Mouse (Mus musculus): ENCODE measurements at regions not wholly inside any gene's neighbourhood (a gene's known extent, or its start where the extent isn't known, plus 50 kb on each side); places are given as distances from the start of the nearest gene placed in this dataset.

GRCm38 (mm10) chr9:83308092-83308491 lies 132.8 kb downstream of the Lca5 start:
- H3K36me3 ChIP-seq (ENCODE audit: control insufficient read depth, insufficient read depth, low read length), result no peaks in the 10 kb centered on the region
- no peaks in the 10 kb centered on the region; the same call in 1 of the 2 replicates for H3K4me1 ChIP-seq (ENCODE audit: control insufficient read depth, insufficient read depth, low read depth, low read length)
- 89% methylated on average over 4 of the region's 4 CpGs for WGBS
- ATAC-seq, result no peak
- no peak overlapping the region for H3K4me3 ChIP-seq (ENCODE audit: low read length)
- H3K4me2 ChIP-seq (ENCODE audit: low read length), result no peak overlapping the region
- no peak overlapping the region for H3K27ac ChIP-seq (ENCODE audit: low read depth, low read length)
- H3K9ac ChIP-seq (ENCODE audit: low read depth, low read length), result no peak overlapping the region
- H3K9me3 ChIP-seq (ENCODE audit: control insufficient read depth, low read length), result no peaks in the 10 kb centered on the region
- H3K27me3 ChIP-seq (replicated peaks; ENCODE audit: control insufficient read depth, insufficient read depth, low read length), result no peaks in the 10 kb centered on the region

DNA sequence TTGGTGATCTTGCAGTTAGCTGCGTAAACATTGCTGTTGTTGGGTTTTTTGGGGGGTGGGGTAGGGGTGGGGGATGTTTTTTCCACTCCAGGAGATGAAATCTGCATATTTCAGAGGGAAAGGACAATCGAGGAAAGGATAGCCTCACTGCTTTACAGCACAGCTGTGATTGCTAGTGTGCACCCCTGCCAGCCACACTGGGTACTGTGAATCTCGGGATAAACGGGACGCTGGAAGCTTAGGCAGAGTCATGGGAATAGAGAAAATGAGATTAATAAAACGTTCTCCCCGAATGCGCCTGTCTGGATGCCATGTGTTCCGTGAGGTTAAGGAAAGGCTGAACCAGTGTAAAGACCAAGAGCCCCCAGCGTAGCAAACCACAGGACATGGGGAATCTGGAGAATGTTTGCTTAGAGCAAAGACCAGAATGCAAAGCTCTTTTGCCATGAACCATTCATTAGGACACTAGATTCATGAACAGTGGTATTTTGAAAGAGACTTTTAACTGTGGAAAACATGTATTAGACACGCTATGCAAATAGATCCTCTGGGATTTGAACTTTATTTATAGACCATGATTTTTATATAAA lies 133.5 kb downstream of the Lca5 start:
- Histone ChIP-seq H3K4me3 (ENCODE audit: low read length) (no peak overlapping the region), H3K4me2 (ENCODE audit: low read length) (no peak overlapping the region), H3K9ac (ENCODE audit: low read depth, low read length) (no peak overlapping the region), H3K27me3 (replicated peaks; ENCODE audit: control insufficient read depth, insufficient read depth, low read length) (no peaks in the 10 kb centered on the region), H3K36me3 (ENCODE audit: control insufficient read depth, insufficient read depth, low read length) (no peaks in the 10 kb centered on the region), H3K27ac (ENCODE audit: low read depth, low read length) (no peak overlapping the region), H3K9me3 (ENCODE audit: control insufficient read depth, low read length) (no peaks in the 10 kb centered on the region), H3K4me1 (ENCODE audit: control insufficient read depth, insufficient read depth, low read depth, low read length) (no peaks in the 10 kb centered on the region; the same call in 1 of the 2 replicates)
- no peak for ATAC-seq
- WGBS, result 58% methylated on average over 11 of the region's 11 CpGs

DNA sequence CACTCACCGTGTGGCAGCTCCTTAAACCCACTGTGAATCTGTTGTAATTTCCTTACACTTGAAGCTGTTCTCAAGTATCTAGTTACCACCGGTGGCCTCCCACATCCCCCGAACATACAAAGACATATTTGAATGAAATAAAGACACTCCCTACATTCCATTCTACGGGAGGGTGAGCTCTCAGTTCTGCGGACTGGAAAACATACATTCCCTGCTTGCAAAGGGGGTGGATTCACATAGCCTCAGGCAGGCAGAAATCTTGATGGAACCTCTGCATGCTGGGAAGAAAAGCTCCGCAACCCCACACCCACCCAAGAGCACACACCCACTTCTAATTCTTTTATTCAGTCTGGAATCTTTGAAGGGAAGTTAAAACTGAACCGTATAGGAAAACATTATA lies 136.0 kb downstream of the Lca5 start:
- no peak overlapping the region for H3K4me3 ChIP-seq (ENCODE audit: low read length)
- WGBS, result 49% methylated on average over 7 of the region's 7 CpGs
- H3K9me3 ChIP-seq (ENCODE audit: control insufficient read depth, low read length), result no peaks in the 10 kb centered on the region
- ATAC-seq, result no peak
- no peak overlapping the region; the same call in 1 of the 2 replicates for H3K9ac ChIP-seq (ENCODE audit: low read depth, low read length)
- no peak overlapping the region for H3K27ac ChIP-seq (ENCODE audit: low read depth, low read length)
- no peaks in the 10 kb centered on the region for H3K27me3 ChIP-seq (replicated peaks; ENCODE audit: control insufficient read depth, insufficient read depth, low read length)
- no peaks in the 10 kb centered on the region; the same call in 1 of the 2 replicates for H3K4me1 ChIP-seq (ENCODE audit: control insufficient read depth, insufficient read depth, low read depth, low read length)
- no peak overlapping the region for H3K4me2 ChIP-seq (ENCODE audit: low read length)
- no peaks in the 10 kb centered on the region for H3K36me3 ChIP-seq (ENCODE audit: control insufficient read depth, insufficient read depth, low read length)

GRCm38 (mm10) chr9:83300500-83300899 lies 140.4 kb downstream of the Lca5 start:
- H3K27me3 ChIP-seq (replicated peaks; ENCODE audit: control insufficient read depth, insufficient read depth, low read length), result no peaks in the 10 kb centered on the region
- H3K4me3 ChIP-seq (ENCODE audit: low read length), result no peak overlapping the region
- no peaks in the 10 kb centered on the region for H3K9me3 ChIP-seq (ENCODE audit: control insufficient read depth, low read length)
- H3K4me1 ChIP-seq (ENCODE audit: control insufficient read depth, insufficient read depth, low read depth, low read length), result no peaks in the 10 kb centered on the region
- 63% methylated on average over 4 of the region's 4 CpGs for WGBS
- no peak overlapping the region for H3K27ac ChIP-seq (ENCODE audit: low read depth, low read length)
- H3K36me3 ChIP-seq (ENCODE audit: control insufficient read depth, insufficient read depth, low read length), result no peaks in the 10 kb centered on the region
- ATAC-seq, result no peak
- H3K9ac ChIP-seq (ENCODE audit: low read depth, low read length), result no peak overlapping the region
- H3K4me2 ChIP-seq (ENCODE audit: low read length), result no peak overlapping the region

GRCm38 (mm10) chr9:83300044-83300443 lies 140.9 kb downstream of the Lca5 start:
- H3K27ac ChIP-seq (ENCODE audit: low read depth, low read length), result no peak overlapping the region
- no peaks in the 10 kb centered on the region for H3K9me3 ChIP-seq (ENCODE audit: control insufficient read depth, low read length)
- no peaks in the 10 kb centered on the region for H3K27me3 ChIP-seq (replicated peaks; ENCODE audit: control insufficient read depth, insufficient read depth, low read length)
- no peaks in the 10 kb centered on the region for H3K36me3 ChIP-seq (ENCODE audit: control insufficient read depth, insufficient read depth, low read length)
- no peak overlapping the region for H3K4me2 ChIP-seq (ENCODE audit: low read length)
- H3K9ac ChIP-seq (ENCODE audit: low read depth, low read length), result no peak overlapping the region
- H3K4me1 ChIP-seq (ENCODE audit: control insufficient read depth, insufficient read depth, low read depth, low read length), result no peaks in the 10 kb centered on the region
- 74% methylated on average over 2 of the region's 2 CpGs for WGBS
- ATAC-seq, result no peak
- H3K4me3 ChIP-seq (ENCODE audit: low read length), result no peak overlapping the region

DNA sequence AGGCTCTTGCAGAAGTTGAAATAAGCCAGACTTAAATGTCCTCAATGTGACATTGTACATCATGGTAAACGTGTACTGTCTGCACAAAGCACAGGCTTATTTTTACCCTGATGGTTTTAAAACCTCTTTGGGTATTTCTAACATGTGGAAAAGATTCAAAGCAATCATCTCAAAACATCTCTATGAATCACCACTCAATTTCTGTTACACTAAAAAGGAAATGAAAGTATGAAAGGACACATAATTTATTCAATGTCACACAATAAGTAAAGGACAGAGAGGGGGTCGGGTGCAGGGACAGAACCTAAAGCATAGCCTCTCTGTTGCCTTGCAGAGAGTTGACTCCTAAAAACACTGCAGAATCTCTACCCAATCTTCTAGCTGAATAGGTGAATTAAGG lies 141.3 kb downstream of the Lca5 start:
- H3K4me1 ChIP-seq (ENCODE audit: control insufficient read depth, insufficient read depth, low read depth, low read length), result no peaks in the 10 kb centered on the region
- no peaks in the 10 kb centered on the region for H3K27me3 ChIP-seq (replicated peaks; ENCODE audit: control insufficient read depth, insufficient read depth, low read length)
- H3K9me3 ChIP-seq (ENCODE audit: control insufficient read depth, low read length), result no peaks in the 10 kb centered on the region
- H3K4me2 ChIP-seq (ENCODE audit: low read length), result no peak overlapping the region
- no peak overlapping the region for H3K27ac ChIP-seq (ENCODE audit: low read depth, low read length)
- no peak overlapping the region for H3K9ac ChIP-seq (ENCODE audit: low read depth, low read length)
- ATAC-seq, result no peak
- no peak overlapping the region for H3K4me3 ChIP-seq (ENCODE audit: low read length)
- no peaks in the 10 kb centered on the region for H3K36me3 ChIP-seq (ENCODE audit: control insufficient read depth, insufficient read depth, low read length)
- 61% methylated on average over 2 of the region's 2 CpGs for WGBS

DNA sequence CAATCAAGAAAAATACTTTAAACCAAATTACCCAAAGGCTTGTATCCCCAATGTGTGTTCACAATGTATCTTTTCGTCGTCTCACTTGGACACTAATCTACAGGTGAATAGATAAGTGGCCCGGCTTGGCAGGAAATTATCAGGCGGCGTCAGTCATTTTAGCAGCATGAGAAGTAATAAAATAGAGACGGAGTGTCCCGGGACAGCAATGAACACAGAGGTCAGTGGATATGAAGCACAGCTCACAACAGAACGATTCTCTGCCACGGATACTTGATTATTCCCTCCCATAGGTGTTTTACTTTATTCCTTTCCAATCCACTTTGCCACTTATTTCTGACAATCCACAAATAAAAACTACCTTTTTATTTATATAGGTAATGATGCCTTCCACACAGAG lies 145.5 kb downstream of the Lca5 start:
- H3K4me2 ChIP-seq (ENCODE audit: low read length), result no peak overlapping the region
- H3K27ac ChIP-seq (ENCODE audit: low read depth, low read length), result no peak overlapping the region
- H3K4me3 ChIP-seq (ENCODE audit: low read length), result no peak overlapping the region
- no peaks in the 10 kb centered on the region for H3K9me3 ChIP-seq (ENCODE audit: control insufficient read depth, low read length)
- no peaks in the 10 kb centered on the region for H3K4me1 ChIP-seq (ENCODE audit: control insufficient read depth, insufficient read depth, low read depth, low read length)
- WGBS, result 80% methylated on average over 9 of the region's 9 CpGs
- H3K27me3 ChIP-seq (replicated peaks; ENCODE audit: control insufficient read depth, insufficient read depth, low read length), result no peaks in the 10 kb centered on the region
- no peaks in the 10 kb centered on the region for H3K36me3 ChIP-seq (ENCODE audit: control insufficient read depth, insufficient read depth, low read length)
- no peak for ATAC-seq
- no peak overlapping the region for H3K9ac ChIP-seq (ENCODE audit: low read depth, low read length)

GRCm38 (mm10) chr9:83294441-83294840 lies 146.5 kb downstream of the Lca5 start:
- no peak for ATAC-seq
- H3K4me2 ChIP-seq (ENCODE audit: low read length), result no peak overlapping the region

GRCm38 (mm10) chr9:83284097-83284496 lies 137.6 kb upstream of the Hmgn3 start:
- H3K27me3 ChIP-seq (replicated peaks; ENCODE audit: control insufficient read depth, insufficient read depth, low read length), result no peaks in the 10 kb centered on the region
- H3K4me2 ChIP-seq (ENCODE audit: low read length), result no peak overlapping the region
- no peak overlapping the region for H3K4me3 ChIP-seq (ENCODE audit: low read length)
- no peak for ATAC-seq
- H3K4me1 ChIP-seq (ENCODE audit: control insufficient read depth, insufficient read depth, low read depth, low read length), result no peaks in the 10 kb centered on the region
- 48% methylated on average over 1 of the region's 1 CpGs for WGBS
- no peaks in the 10 kb centered on the region for H3K36me3 ChIP-seq (ENCODE audit: control insufficient read depth, insufficient read depth, low read length)
- H3K9me3 ChIP-seq (ENCODE audit: control insufficient read depth, low read length), result no peaks in the 10 kb centered on the region
- no peak overlapping the region for H3K9ac ChIP-seq (ENCODE audit: low read depth, low read length)
- no peak overlapping the region for H3K27ac ChIP-seq (ENCODE audit: low read depth, low read length)

More at GRCm38 (mm10) chr9:83294441-83294840, 146.5 kb downstream of the Lca5 start:
- no peaks in the 10 kb centered on the region for H3K9me3 ChIP-seq (ENCODE audit: control insufficient read depth, low read length)
- H3K4me3 ChIP-seq (ENCODE audit: low read length), result no peak overlapping the region
- no peaks in the 10 kb centered on the region for H3K27me3 ChIP-seq (replicated peaks; ENCODE audit: control insufficient read depth, insufficient read depth, low read length)
- no peaks in the 10 kb centered on the region for H3K36me3 ChIP-seq (ENCODE audit: control insufficient read depth, insufficient read depth, low read length)
- H3K4me1 ChIP-seq (ENCODE audit: control insufficient read depth, insufficient read depth, low read depth, low read length), result no peaks in the 10 kb centered on the region
- no peak overlapping the region for H3K27ac ChIP-seq (ENCODE audit: low read depth, low read length)
- 88% methylated on average over 13 of the region's 13 CpGs for WGBS
- no peak overlapping the region for H3K9ac ChIP-seq (ENCODE audit: low read depth, low read length)

GRCm38 (mm10) chr9:83283662-83284061 lies 137.2 kb upstream of the Hmgn3 start:
- no peak for ATAC-seq
- no peaks in the 10 kb centered on the region for H3K4me1 ChIP-seq (ENCODE audit: control insufficient read depth, insufficient read depth, low read depth, low read length)
- no peak overlapping the region for H3K9ac ChIP-seq (ENCODE audit: low read depth, low read length)
- no peaks in the 10 kb centered on the region for H3K27me3 ChIP-seq (replicated peaks; ENCODE audit: control insufficient read depth, insufficient read depth, low read length)
- no peak overlapping the region for H3K4me3 ChIP-seq (ENCODE audit: low read length)
- no peaks in the 10 kb centered on the region for H3K36me3 ChIP-seq (ENCODE audit: control insufficient read depth, insufficient read depth, low read length)
- no peak overlapping the region for H3K27ac ChIP-seq (ENCODE audit: low read depth, low read length)
- WGBS, result 52% methylated on average over 4 of the region's 4 CpGs
- H3K4me2 ChIP-seq (ENCODE audit: low read length), result no peak overlapping the region
- H3K9me3 ChIP-seq (ENCODE audit: control insufficient read depth, low read length), result no peaks in the 10 kb centered on the region

All from hindbrain, embryonic 16.5 days (tissue).